Mouse (Mus musculus) spleen, adult 2 months (tissue): ENCODE results near the gene Psmb2. TPM values are rescaled to one million over a fixed set of nuclear protein-coding genes. Genes with fewer than 3 reads are reported as not detected.

Experiments used
- DNase-seq, 2 experiments: peaks; one replicate each; pipeline versions ENCODE4 v3.0.0 to v3.0.0-alpha.2; 2012 to 2021; ENCODE audit warnings: low spot score in 2 of 2, low read depth in 1 of 2
- H3K27ac ChIP-seq: fragments of 200-500 bp; 2 replicates; pipeline ENCODE4 v1.5.1; 2012; ENCODE audit warnings: low read length, inconsistent platforms; ENCODE audit not compliant: insufficient read depth
- H3K27me3 ChIP-seq: fragments of 200-500 bp; 2 replicates; pipeline ENCODE4 v1.6.1; 2012; ENCODE audit warnings: mild to moderate bottlenecking, moderate library complexity, low read length, inconsistent platforms; ENCODE audit not compliant: control insufficient read depth, insufficient read depth
- H3K36me3 ChIP-seq: fragments of 200-500 bp; 2 replicates; pipeline ENCODE4 v1.6.1; 2012; ENCODE audit warnings: mild to moderate bottlenecking, low read length, inconsistent platforms; ENCODE audit not compliant: control insufficient read depth, insufficient read depth
- H3K4me1 ChIP-seq: fragments of 200-500 bp; 2 replicates; pipeline ENCODE4 v1.6.1; 2011; ENCODE audit warnings: inconsistent platforms; ENCODE audit not compliant: control insufficient read depth, insufficient read depth, insufficient read length
- H3K4me3 ChIP-seq: fragments of 200-500 bp; 2 replicates; pipeline ENCODE4 v1.5.1; 2011; ENCODE audit warnings: mild to moderate bottlenecking, inconsistent platforms; ENCODE audit not compliant: insufficient read depth, insufficient read length; ENCODE audit errors: extremely low read depth
- CTCF ChIP-seq: fragments of 200-500 bp; IDR thresholded peaks from 2 replicates; pipeline ENCODE4 v1.5.1; 2011; ENCODE audit warnings: mild to moderate bottlenecking, inconsistent platforms; ENCODE audit not compliant: insufficient read depth, insufficient read length, insufficient replicate concordance; ENCODE audit errors: extremely low read depth
- POLR2A ChIP-seq: fragments of 200-500 bp; IDR thresholded peaks from 2 replicates; pipeline ENCODE4 v1.6.1; 2011; ENCODE audit warnings: low read depth, low read length, inconsistent platforms
- WGBS: fragments of 180-500 bp; shearing (Covaris S2); methylation state at CpG from one replicate; pipeline ENCODE4 v1.1.7; 2018; 5-methylcytosine and 5-hydroxymethylcytosine counted together
- polyA plus RNA-seq: library from polyadenylated mRNA; depleted of rRNA; stranded (reverse); fragments of >200 nt; gene quantifications from 2 replicates; pipeline ENCODE4 v1.2.3, GENCODE M21; 2012

Psmb2 gene
- polyA plus RNA-seq, 1 experiment, result 88.8 TPM

DNA sequence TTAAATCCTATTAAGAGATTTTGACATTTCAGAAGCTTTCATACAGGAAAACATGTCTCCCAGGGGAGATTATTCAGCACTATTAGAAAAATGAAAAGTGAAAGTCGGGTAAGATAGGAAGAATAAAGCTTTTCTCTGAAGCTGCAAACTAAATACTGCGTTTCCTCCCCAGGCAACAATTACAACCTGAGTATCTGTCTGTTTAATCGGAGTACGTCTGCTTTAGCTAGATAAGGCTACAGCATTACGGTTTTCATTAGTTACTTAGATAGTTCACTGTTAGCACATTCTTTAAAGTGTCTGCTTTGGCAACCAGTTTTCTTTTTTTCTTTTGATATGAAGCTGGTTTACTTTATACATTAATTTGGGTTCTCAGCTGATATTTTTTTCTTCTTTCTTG lies 4.9 kb downstream of the Psmb2 start:
- H3K36me3 ChIP-seq, result peaks cover 14% of the 10 kb centered on the region
- H3K4me3 ChIP-seq, result no peak overlapping the region; the same call in 1 of the 2 replicates

DNA sequence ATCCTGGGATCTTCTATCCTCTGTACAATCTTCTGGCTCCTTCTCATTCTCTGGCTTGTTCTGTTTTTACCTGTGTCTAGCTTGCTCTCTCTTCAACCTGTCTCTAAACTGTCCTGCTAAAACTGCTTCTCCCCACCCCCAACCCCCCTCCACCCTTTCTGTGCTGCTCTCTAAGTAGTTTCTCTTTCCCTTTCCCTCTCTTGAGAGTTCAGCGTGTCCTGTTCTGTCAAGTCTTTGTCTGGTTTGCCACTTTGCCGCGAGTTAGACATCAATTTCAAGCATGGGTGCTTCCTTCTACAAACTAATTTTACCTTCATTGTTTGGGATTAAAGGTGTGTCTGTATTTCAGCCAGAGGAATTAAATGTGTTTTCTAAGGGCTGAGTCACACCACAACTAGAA lies 5.7 kb downstream of the Psmb2 start:
- Histone ChIP-seq H3K4me3 (no peak overlapping the region), H3K36me3 (peaks cover 18% of the 10 kb centered on the region), H3K27ac (no peak overlapping the region), H3K27me3 (no peaks in the 10 kb centered on the region), H3K4me1 (no peaks in the 10 kb centered on the region; the same call in 1 of the 2 replicates)
- TF ChIP-seq POLR2A (no peak), CTCF (no peak)
- no peak for DNase-seq
- WGBS, result 11% methylated on average over 3 of the region's 3 CpGs

More for the DNA sequence above, 4.9 kb downstream of the Psmb2 start:
- no peaks in the 10 kb centered on the region; the same call in 1 of the 2 replicates for H3K4me1 ChIP-seq
- no peak for DNase-seq
- no peak overlapping the region for H3K27ac ChIP-seq
- 59% methylated on average over 5 of the region's 5 CpGs for WGBS
- TF ChIP-seq POLR2A (no peak), CTCF (no peak)
- no peaks in the 10 kb centered on the region for H3K27me3 ChIP-seq

DNA sequence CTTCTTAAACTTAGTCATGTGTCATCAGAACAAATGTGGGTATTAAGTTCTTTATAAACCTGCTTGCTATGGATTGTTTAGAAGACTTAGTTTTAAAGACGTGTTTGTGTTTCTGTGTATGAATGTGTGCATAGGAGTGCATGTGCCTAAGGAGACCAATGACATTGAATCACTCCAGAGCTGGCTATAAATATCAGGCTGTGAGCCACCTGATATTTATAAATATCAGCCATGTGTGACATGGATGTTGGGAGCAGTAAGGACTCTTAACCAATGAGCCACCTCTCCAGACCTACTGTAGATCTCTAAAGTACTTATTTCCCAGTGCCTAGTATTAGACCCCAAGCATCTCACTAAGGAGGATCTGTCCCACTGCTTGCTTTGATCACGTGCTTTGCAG lies 12.0 kb downstream of the Psmb2 start:
- WGBS, result 95% methylated on average over 2 of the region's 2 CpGs
- Histone ChIP-seq H3K27me3 (no peaks in the 10 kb centered on the region), H3K27ac (no peak overlapping the region), H3K4me1 (no peaks in the 10 kb centered on the region), H3K36me3 (peaks cover 25% of the 10 kb centered on the region), H3K4me3 (no peak overlapping the region)
- no peak for DNase-seq
- TF ChIP-seq CTCF (no peak), POLR2A (no peak)

DNA sequence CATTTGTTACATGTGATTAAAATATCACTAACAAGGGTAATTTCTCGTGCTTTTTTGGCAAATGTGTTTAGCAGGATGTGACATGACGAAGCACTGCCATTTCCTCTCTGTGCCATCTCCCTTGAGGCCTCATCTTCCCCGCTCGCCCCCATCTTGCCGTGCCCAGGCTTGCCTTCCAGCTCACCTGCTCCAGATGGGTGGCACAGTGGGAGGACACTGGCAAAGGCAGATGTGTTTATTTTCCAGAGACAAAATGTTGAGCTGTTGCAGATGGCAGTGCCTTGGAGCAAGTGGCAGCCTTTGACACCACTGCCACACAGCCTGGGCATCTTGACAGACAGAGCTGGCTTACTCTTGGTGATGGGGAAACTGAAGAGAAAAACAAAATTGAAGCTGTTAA lies 15.6 kb downstream of the Psmb2 start:
- DNase-seq, result no peak
- H3K27me3 ChIP-seq, result no peaks in the 10 kb centered on the region
- WGBS, result 73% methylated on average over 5 of the region's 5 CpGs
- H3K36me3 ChIP-seq, result peaks cover 10% of the 10 kb centered on the region
- TF ChIP-seq POLR2A, result no peak
- no peak for TF ChIP-seq CTCF
- no peak overlapping the region for H3K27ac ChIP-seq
- H3K4me1 ChIP-seq, result no peaks in the 10 kb centered on the region
- H3K4me3 ChIP-seq, result no peak overlapping the region

DNA sequence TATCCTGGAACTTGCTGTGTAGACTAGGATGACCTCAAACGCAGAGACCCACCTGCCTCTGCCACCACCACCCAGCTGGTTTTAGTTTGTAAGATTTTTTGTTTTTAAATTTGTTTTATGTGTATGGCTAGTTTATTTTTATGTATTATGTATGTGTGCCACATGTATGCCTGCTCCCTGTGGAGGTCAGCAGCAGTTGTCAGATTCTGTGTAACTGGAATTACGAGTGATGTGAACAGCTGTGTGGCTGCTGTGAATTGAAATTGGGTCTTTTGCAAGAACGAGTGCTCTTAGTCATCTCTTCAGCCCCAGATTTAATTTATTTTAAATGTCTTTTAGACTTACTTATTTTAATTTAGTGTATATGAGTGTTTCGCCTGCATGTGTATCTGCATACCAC lies 19.5 kb downstream of the Psmb2 start:
- H3K36me3 ChIP-seq, result peaks cover 8% of the 10 kb centered on the region
- no peak for DNase-seq
- no peaks in the 10 kb centered on the region for H3K4me1 ChIP-seq
- TF ChIP-seq POLR2A (no peak), CTCF (no peak)
- WGBS, result 91% methylated on average over 4 of the region's 4 CpGs
- H3K27me3 ChIP-seq, result no peaks in the 10 kb centered on the region
- H3K27ac ChIP-seq, result no peak overlapping the region
- no peak overlapping the region for H3K4me3 ChIP-seq

DNA sequence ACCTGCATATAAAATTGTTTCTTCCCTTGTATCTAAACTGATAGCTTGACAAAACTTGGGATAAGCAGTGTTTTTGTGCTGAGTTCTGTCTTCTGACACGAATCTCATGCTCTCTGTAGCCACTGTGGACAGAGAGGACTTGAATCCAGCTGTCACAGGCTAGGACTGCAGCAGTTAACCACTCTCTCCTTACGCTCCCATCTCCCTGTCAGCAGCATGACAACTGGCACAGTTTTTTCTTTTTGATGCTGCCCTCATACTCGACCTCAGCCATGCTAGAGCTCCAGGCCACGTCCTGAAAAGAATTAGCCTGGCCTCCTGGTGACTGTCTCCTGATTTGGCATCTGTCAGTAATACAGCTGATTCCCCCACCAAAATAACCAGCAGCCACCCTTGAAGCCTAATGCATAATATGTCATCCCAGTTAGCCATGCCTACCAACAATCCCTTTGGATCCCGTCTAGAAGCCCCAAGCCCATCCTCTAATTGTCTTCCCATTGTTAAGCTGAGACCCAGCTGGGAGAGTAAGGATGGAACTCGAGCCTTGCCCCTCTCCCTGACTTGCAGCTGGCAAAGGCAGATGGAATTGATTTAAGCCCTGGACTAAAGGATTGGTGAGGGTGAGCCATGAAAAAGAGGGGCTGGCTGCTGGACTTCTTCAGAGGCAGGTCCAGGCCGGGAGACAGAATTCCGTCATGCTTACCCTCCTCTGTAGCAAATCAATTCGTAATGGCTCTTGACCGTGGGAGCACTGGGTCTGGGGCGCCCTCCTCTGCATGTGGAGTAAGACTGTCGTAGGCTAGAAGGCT lies 29.4 kb downstream of the Psmb2 start:
- no peak for TF ChIP-seq POLR2A
- no peak for TF ChIP-seq CTCF
- no peak for DNase-seq
- Histone ChIP-seq H3K27ac (no peak overlapping the region), H3K36me3 (peaks cover 43% of the 10 kb centered on the region), H3K4me3 (no peak overlapping the region), H3K4me1 (no peaks in the 10 kb centered on the region), H3K27me3 (no peaks in the 10 kb centered on the region)
- 92% methylated on average over 12 of the region's 12 CpGs for WGBS

DNA sequence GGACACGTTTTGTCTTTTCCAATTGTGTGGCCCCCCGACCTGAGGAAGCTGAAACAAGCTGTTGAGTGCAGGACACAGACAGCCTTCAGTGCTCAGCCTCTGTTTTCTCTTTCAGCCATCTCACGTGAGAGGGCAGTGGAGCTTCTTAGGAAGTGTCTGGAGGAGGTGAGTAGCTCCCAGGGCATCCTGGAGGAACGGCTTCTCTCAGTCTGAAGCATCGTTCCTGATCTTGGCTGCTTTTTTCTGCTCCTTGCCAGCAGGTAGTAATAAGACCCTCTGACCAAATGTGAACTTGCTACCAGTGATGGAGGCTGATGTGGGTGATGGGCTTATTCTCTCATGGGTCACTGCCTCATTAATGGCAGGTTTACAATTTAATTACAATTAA lies 30.0 kb downstream of the Psmb2 start:
- Histone ChIP-seq H3K4me3 (no peak overlapping the region), H3K27ac (no peak overlapping the region), H3K4me1 (no peaks in the 10 kb centered on the region), H3K36me3 (peaks cover 43% of the 10 kb centered on the region), H3K27me3 (no peaks in the 10 kb centered on the region)
- WGBS, result 90% methylated on average over 5 of the region's 5 CpGs
- TF ChIP-seq CTCF, result no peak
- no peak for TF ChIP-seq POLR2A
- DNase-seq, result no peak
